Mouse (Mus musculus) heart, embryonic 10.5 days (tissue): ENCODE results near the gene Fam198b. TPM values are rescaled to one million over a fixed set of nuclear protein-coding genes. Genes with fewer than 3 reads are reported as not detected.
A peak's percentile ranks its signal among the peaks of the same experiment; 100 is the strongest.

Source experiments
- DNase-seq: peaks from one replicate; pipeline ENCODE4 v3.0.0-alpha.2; 2017; ENCODE audit warnings: low spot score
- H3K27ac ChIP-seq: fragments of 300-500 bp; sonication (generic); 2 replicates; pipeline ENCODE4 v1.5.1; 2016; ENCODE audit warnings: mild to moderate bottlenecking
- H3K27me3 ChIP-seq: fragments of 300-500 bp; sonication (generic); 2 replicates; pipeline ENCODE4 v1.6.1; 2016; ENCODE audit warnings: mild to moderate bottlenecking; ENCODE audit not compliant: poor library complexity, insufficient read depth, severe bottlenecking
- H3K36me3 ChIP-seq: fragments of 300-500 bp; sonication (generic); 2 replicates; pipeline ENCODE4 v1.6.1; 2016; ENCODE audit warnings: mild to moderate bottlenecking, moderate library complexity
- H3K4me1 ChIP-seq: fragments of 300-500 bp; sonication (generic); 2 replicates; pipeline ENCODE4 v1.6.1; 2016; ENCODE audit warnings: mild to moderate bottlenecking
- H3K4me3 ChIP-seq: fragments of 300-500 bp; sonication (generic); 2 replicates; pipeline ENCODE4 v1.5.1; 2016; ENCODE audit warnings: mild to moderate bottlenecking, moderate library complexity
- H3K9me3 ChIP-seq: fragments of 300-500 bp; sonication (generic); 2 replicates; pipeline ENCODE4 v1.6.1; 2016; ENCODE audit warnings: mild to moderate bottlenecking, moderate library complexity
- WGBS: fragments of 180-500 bp; shearing (Covaris S2); methylation state at CpG from one replicate; pipeline ENCODE4 v1.1.7; 2016; 5-methylcytosine and 5-hydroxymethylcytosine counted together
- polyA plus RNA-seq: library from polyadenylated mRNA; unstranded; fragments of >200 nt; fragmentation: Nextera tagmentation; extraction: Ambion mirVana; gene quantifications from 2 replicates; pipeline ENCODE4 v1.2.1, GENCODE M21; 2016

The Fam198b gene
- polyA plus RNA-seq, result 30.6 and 44.7 TPM in 2 replicates

DNA sequence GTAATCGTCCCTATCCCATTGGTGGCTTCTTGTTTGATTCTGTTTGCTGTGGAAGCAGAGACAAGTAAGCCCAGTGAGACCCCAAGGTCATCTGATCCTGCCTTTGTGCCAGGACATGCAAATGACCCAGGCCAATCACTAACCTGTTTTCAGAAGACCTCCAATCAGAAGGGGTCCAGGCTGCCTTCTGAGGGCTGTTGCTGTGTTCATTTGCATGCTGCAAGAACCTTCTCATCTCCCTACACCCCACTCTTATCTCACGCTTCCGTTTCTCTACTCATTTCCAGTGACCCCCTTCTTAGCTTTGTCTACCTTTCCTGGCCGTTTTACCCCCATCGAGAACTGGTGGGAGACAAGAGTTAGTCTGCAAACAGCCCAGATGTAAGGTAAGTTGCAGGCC, at the start of gene Fam198b:
Fam198b (plus strand) TSS at position 229 of the 400 bp plus-strand sequence.
- peaks cover 6% of the 10 kb centered on the region; the same call in 1 of the 2 replicates for H3K36me3 ChIP-seq
- H3K4me1 ChIP-seq, result peaks cover 30% of the 10 kb centered on the region
- no peaks in the 10 kb centered on the region for H3K27me3 ChIP-seq
- WGBS, result 27% methylated on average over 5 of the region's 5 CpGs
- peak within 1 kb of the TSS; percentile 58 for H3K4me3 ChIP-seq
- peak within 1 kb of the TSS; percentile 93 for H3K27ac ChIP-seq
- peak; percentile 78 for DNase-seq
- H3K9me3 ChIP-seq, result no peaks in the 10 kb centered on the region

DNA sequence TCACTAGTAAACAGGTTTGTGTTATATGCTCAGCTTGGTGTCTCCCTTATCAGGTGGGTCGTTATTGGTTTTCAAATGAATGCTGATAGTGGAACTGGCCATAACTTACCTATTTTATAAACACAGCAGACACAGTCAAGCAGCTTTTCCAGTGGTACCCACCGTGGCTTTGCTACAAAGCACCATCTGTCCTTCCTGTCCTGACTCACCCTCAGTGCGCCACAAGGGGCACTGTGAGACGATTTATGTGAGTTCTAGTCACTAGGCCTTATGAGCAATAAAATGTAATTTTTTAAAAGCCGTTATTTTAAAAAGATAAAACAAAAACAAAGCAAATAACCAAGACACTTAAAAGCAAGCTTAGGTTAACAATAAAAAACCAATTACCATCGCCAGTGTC, 45.6 kb upstream of the Fam198b start:
- 54% methylated on average over 6 of the region's 6 CpGs for WGBS

DNA sequence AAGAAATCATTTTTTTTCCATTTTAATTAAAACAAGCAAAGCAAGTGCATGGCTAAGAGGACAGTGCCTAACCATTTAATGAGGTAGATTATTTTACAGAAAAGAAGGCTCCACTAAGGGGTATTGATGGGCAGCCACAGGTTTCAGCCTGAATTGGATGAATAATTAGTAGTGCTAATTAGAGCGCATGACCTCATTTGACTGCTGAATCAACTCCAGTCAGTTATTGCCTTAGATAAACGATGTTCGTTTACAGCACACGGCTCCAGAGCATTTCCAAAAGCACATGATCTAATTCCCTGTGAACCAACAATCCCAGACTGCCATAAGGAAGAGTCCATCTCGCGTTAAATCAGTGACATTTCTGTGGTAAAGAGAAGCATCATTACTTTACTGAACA, 42.9 kb upstream of the Fam198b start:
- Histone ChIP-seq H3K4me1 (0 out of 2 replicates have a peak, but pooled peaks cover 4% of the 10 kb centered on the region), H3K4me3 (peak overlapping the region; percentile 69), H3K36me3 (peaks cover 14% of the 10 kb centered on the region; the same call in 1 of the 2 replicates), H3K27me3 (no peaks in the 10 kb centered on the region), H3K27ac (no peak overlapping the region), H3K9me3 (no peaks in the 10 kb centered on the region)
- WGBS, result 76% methylated on average over 6 of the region's 6 CpGs
- no peak for DNase-seq

More for the DNA sequence above, 45.6 kb upstream of the Fam198b start:
- Histone ChIP-seq H3K4me1 (0 out of 2 replicates have a peak, but pooled peaks cover 4% of the 10 kb centered on the region), H3K9me3 (no peaks in the 10 kb centered on the region), H3K27me3 (no peaks in the 10 kb centered on the region), H3K27ac (no peak overlapping the region), H3K4me3 (no peak overlapping the region), H3K36me3 (peaks cover 28% of the 10 kb centered on the region)
- DNase-seq, result no peak

DNA sequence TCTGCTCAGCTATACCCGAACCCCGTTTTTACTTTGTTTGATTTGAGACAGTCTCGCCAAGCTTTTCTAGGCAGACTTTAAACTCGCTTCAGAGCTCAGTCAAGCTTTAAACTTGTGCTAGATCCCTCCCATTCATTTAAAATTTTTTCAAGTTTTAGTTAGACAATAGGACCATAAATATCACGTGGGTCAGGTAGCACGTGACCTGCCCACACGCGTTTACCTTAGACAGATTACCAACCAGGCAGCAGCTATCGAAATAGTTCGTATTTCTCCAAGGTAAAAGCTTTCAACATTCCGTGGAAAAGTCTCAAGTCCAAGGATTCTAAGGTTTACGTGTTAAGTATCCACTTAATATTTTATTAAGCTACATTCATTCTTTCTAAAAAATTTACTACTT, 42.2 kb upstream of the Fam198b start:
- Histone ChIP-seq H3K4me3 (peak overlapping the region; percentile 69), H3K4me1 (0 out of 2 replicates have a peak, but pooled peaks cover 4% of the 10 kb centered on the region), H3K27me3 (no peaks in the 10 kb centered on the region), H3K27ac (peak overlapping the region; percentile 90), H3K36me3 (peaks cover 7% of the 10 kb centered on the region; the same call in 1 of the 2 replicates), H3K9me3 (no peaks in the 10 kb centered on the region)
- 7% methylated on average over 12 of the region's 12 CpGs for WGBS
- no peak for DNase-seq

DNA sequence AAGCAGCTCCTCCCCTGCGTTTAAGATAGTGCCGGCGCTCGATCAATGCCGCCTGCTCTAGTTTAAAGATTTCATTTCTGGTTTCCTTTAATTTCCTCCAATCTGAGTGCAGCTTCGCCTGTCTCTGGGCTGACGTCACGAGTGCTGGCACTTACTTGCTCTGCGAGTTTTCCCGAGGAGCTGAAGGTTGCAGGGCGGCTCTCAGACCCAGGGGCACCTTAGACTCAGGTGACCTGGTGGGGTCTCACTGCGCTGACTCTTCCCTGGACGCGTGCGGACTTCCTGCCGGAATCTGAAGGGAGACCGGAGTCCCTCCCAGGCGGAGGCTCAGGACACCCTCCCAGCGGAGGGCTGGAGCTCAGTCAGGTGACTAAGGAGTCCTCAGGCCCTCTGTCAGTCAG, 41.7 kb upstream of the Fam198b start:
- Histone ChIP-seq H3K9me3 (no peaks in the 10 kb centered on the region), H3K4me1 (0 out of 2 replicates have a peak, but pooled peaks cover 4% of the 10 kb centered on the region), H3K27me3 (no peaks in the 10 kb centered on the region), H3K27ac (peak overlapping the region; percentile 90), H3K4me3 (peak overlapping the region; percentile 69), H3K36me3 (peaks cover 4% of the 10 kb centered on the region; the same call in 1 of the 2 replicates)
- WGBS, result under 1% methylated on average over 19 of the region's 19 CpGs
- DNase-seq, result peak; percentile 88

DNA sequence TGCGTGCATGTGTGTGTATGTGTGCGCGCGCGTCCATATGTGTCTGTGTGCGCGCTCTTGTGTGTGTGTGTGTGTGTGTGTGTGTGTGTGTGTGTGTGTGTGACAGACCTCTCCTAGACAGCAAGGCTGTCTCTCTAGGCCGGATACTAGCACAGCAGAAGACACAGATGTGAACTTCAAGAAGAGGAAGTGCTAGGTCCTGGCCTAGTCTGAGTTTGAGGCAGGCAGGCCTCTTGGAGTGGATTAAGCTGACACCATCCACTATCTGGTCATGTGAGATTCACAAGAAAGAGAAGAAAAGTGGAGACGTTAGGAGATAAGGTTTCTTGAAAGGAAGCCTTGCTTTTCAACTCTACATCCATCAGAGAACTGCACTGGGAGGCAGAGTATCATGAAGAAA, 40.3 kb upstream of the Fam198b start:
- Histone ChIP-seq H3K27ac (no peak overlapping the region), H3K9me3 (no peaks in the 10 kb centered on the region), H3K36me3 (no peaks in the 10 kb centered on the region), H3K27me3 (no peaks in the 10 kb centered on the region), H3K4me3 (no peak overlapping the region), H3K4me1 (0 out of 2 replicates have a peak, but pooled peaks cover 4% of the 10 kb centered on the region)
- 84% methylated on average over 9 of the region's 9 CpGs for WGBS
- no peak for DNase-seq

DNA sequence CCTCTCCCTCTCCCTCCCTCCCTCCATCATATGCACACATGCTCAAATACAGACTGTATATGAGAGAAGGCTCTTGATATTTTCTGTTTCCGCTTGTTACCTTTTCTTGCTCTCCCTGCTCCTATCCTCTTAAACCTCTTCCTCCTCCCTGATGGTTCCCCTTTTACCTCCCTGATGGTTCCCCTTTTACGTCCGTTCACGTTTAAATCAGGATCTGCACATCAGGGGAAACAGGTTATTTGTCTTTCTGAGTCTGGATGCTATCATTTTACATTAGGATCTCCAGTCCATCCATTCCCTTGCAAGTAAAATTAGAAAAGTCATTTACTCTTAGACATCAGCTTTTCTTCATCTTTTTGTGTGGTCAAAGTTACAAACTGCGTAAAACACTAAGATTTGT, 37.7 kb upstream of the Fam198b start:
- Histone ChIP-seq H3K9me3 (no peaks in the 10 kb centered on the region), H3K27ac (no peak overlapping the region)
- 80% methylated on average over 5 of the region's 5 CpGs for WGBS

DNA sequence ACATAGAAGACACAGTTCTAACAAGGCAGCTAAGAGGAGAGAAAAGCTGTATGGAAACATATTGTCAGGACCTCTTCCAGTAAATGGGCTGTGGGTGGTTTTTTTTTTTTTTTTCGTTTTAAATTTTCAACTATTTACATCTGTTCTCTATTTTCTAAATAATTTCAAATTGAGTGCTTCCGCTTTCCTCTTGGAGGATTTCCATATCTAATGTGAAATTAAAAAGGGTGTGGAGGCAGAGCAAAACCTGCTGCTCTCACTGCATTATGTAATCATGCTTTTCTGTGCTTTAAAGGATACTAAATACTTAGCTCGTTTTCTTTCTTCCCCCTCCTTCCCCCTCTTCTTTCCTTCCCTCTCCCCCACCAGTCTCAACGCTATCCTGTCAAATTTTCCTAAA, 35.5 kb upstream of the Fam198b start:
- DNase-seq, result no peak
- H3K9me3 ChIP-seq, result no peaks in the 10 kb centered on the region
- H3K4me3 ChIP-seq, result no peak overlapping the region
- H3K36me3 ChIP-seq, result no peaks in the 10 kb centered on the region
- H3K27ac ChIP-seq, result no peak overlapping the region
- H3K27me3 ChIP-seq, result no peaks in the 10 kb centered on the region
- 49% methylated on average over 4 of the region's 4 CpGs for WGBS
- H3K4me1 ChIP-seq, result peaks cover 26% of the 10 kb centered on the region

More for the DNA sequence above, 37.7 kb upstream of the Fam198b start:
- Histone ChIP-seq H3K27me3 (no peaks in the 10 kb centered on the region), H3K4me1 (peaks cover 9% of the 10 kb centered on the region; the same call in 1 of the 2 replicates), H3K4me3 (no peak overlapping the region), H3K36me3 (no peaks in the 10 kb centered on the region)
- no peak for DNase-seq

DNA sequence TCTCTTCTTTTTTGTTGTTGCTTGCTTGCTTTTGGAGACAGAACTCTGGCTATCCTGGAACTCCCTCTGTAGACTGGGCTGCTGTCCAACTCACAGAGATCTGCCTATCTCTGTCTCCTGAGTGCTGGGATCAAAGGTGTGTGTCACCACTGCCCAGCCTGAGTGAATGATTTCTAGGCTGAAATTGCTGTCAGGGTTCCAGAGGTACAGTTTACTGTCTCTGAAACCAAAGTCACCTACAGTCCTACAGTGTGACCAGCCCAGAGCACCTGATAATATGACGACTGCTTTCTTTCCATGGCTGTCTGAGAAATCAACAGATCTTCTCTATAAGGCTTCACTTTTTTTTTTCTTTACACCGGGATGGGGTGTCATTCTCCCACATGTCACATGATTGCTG, 34.7 kb upstream of the Fam198b start:
- DNase-seq, result no peak
- H3K27ac ChIP-seq, result no peak overlapping the region
- no peaks in the 10 kb centered on the region for H3K36me3 ChIP-seq
- H3K4me3 ChIP-seq, result no peak overlapping the region
- H3K4me1 ChIP-seq, result peaks cover 27% of the 10 kb centered on the region
- H3K27me3 ChIP-seq, result no peaks in the 10 kb centered on the region
- WGBS, result 62% methylated on average over 2 of the region's 2 CpGs
- no peaks in the 10 kb centered on the region for H3K9me3 ChIP-seq

DNA sequence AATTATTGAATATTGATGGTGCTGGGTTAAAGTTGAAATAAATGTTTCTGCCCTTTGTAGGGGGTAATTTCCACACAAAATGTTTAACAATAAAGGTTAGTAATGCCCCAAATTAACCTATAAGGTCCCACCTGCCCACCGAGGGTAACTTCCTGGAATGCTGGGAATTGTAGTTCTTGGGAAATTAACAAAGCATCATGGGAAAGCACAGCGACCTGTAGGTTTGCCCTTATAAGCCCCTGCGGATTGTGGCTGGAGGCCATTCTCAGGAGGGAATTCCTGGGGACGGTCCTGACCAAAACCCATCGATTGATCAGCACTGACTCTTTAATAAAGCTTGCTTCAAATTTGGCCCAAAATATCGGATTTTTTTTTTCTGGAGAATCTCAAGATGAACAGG, 33.7 kb upstream of the Fam198b start:
- no peaks in the 10 kb centered on the region for H3K36me3 ChIP-seq
- no peak for DNase-seq
- H3K27ac ChIP-seq, result no peak overlapping the region
- peaks cover 27% of the 10 kb centered on the region for H3K4me1 ChIP-seq
- H3K9me3 ChIP-seq, result no peaks in the 10 kb centered on the region
- no peak overlapping the region for H3K4me3 ChIP-seq
- H3K27me3 ChIP-seq, result no peaks in the 10 kb centered on the region
- 36% methylated on average over 6 of the region's 6 CpGs for WGBS

DNA sequence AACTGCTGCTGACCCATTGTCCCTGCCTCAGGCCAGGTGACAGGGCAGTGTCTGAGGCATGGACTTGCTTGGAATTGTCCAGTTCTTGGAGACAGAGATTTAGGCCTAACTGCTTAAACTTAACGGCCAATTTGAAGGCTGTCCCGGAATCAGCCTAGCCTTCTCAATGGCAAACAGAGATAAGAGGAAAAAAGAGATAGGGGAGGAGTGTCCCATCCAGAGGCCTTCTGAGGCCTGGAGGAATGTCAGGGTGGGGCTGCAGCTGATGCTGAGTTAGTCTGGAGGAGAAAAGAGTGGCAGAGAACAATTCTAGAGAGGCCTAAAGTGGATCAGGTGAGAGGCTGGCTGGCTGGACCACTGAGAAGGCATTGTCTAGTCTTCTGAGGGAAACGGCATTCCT, 32.2 kb upstream of the Fam198b start:
- H3K27me3 ChIP-seq, result no peaks in the 10 kb centered on the region
- H3K4me3 ChIP-seq, result no peak overlapping the region
- H3K36me3 ChIP-seq, result no peaks in the 10 kb centered on the region
- 22% methylated on average over 3 of the region's 3 CpGs for WGBS
- H3K4me1 ChIP-seq, result peaks cover 35% of the 10 kb centered on the region
- no peak for DNase-seq
- H3K27ac ChIP-seq, result peak overlapping the region; percentile 56; the same call in 1 of the 2 replicates
- no peaks in the 10 kb centered on the region for H3K9me3 ChIP-seq

DNA sequence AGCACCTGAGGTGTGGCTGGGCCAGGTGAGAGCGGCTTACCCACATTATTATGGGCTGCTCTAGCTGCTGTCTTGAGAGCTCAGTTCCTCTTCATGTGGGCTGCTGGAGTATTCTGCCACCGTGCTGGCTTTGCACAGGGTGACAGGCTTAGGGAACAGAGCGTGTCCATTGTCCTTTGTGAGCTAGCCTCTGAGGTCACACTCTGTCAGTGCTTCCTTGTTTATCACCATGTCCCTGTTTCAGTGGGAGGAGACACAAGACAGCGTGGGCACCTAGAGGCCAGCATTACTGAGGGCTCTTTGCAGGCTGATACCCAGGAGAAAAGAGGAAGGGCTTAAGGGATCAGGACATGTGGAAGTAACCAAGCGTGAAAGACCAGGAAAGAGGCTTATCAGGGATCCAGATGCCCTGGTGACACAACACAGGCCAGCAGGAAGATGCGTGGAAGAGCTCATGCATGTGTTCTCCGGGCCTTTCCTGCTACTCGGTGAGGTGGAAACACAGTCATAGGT, 31.6 kb upstream of the Fam198b start, which contains the start of gene Tmem144:
Tmem144 (minus strand) TSS at position 120 of the 513 bp plus-strand sequence.
- no peaks in the 10 kb centered on the region for H3K27me3 ChIP-seq
- peaks cover 35% of the 10 kb centered on the region for H3K4me1 ChIP-seq
- peak within 1 kb of the TSS; percentile 56 for H3K27ac ChIP-seq
- no peaks in the 10 kb centered on the region for H3K9me3 ChIP-seq
- H3K36me3 ChIP-seq, result no peaks in the 10 kb centered on the region
- DNase-seq, result peak; percentile 81
- H3K4me3 ChIP-seq, result no peak within 1 kb of the TSS
- 34% methylated on average over 8 of the region's 8 CpGs for WGBS

DNA sequence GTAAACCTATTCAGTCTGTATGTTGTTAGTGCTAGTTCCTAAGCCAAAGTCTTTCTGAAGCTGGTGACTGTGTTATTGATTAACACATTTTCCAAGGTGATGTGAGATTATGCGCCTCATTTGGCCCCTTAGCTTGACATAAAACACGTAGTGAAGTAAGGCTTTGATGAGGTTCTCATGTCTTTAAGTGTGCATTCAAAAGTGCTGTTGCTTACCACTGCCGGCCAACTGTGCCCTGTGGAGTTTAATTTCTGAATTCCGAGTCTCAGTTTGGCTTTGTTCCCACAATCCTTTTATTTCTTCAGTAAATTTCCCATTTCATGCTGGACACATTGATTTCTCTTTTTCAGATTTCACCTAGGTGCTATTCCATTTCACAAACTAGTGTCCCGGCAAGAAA, 26.6 kb upstream of the Fam198b start:
- WGBS, result 84% methylated on average over 5 of the region's 5 CpGs
- H3K27ac ChIP-seq, result no peak overlapping the region
- no peak overlapping the region for H3K4me3 ChIP-seq
- no peaks in the 10 kb centered on the region for H3K36me3 ChIP-seq
- no peaks in the 10 kb centered on the region for H3K27me3 ChIP-seq
- peaks cover 16% of the 10 kb centered on the region for H3K4me1 ChIP-seq
- H3K9me3 ChIP-seq, result no peaks in the 10 kb centered on the region
- DNase-seq, result no peak
